ENCODE assay signal across 7 mouse cellular contexts in genomic region chr13:102693341-102693801, GRCm38 (mm10). TPM values are rescaled to one million over a fixed set of nuclear protein-coding genes. Genes with fewer than 3 reads are reported as not detected.
A peak's percentile ranks its signal among the peaks of the same experiment; 100 is the strongest.
DNase-seq lines count a peak whose midpoint lies in the region; TF ChIP-seq lines count a peak whose summit lies in the region.

Gene Cd180 (plus strand): TSS chr13:102693558.

- peak within 1 kb of the TSS; percentile 67 for H3K27ac ChIP-seq in liver, adult 2 months (replicated peaks; ENCODE audit: insufficient read depth, low read depth, low read length)
- peak within 1 kb of the TSS; percentile 31 for H3K27ac ChIP-seq in brown adipose tissue, adult 24 weeks (replicated peaks; ENCODE audit: low read depth, low read length)
- 0 out of 2 replicates have a peak within 1 kb of the TSS, but pooled peaks have one; percentile 1 for H3K27ac ChIP-seq in olfactory bulb, adult 2 months (ENCODE audit: insufficient read depth, low read depth, low read length)

- no peaks in the 10 kb centered on the region for H3K36me3 ChIP-seq in liver, adult 2 months (ENCODE audit: control insufficient read depth, insufficient read depth, low read length)

- WGBS in liver, adult 2 months = 66% methylated on average over 8 of the region's 8 CpGs
- WGBS in olfactory bulb, adult 2 months = 69% methylated on average over 8 of the region's 8 CpGs

- H3K4me3 ChIP-seq in liver, adult 2 months (ENCODE audit: insufficient read depth, low read depth, low read length) = peak within 1 kb of the TSS; percentile 35
- peak within 1 kb of the TSS; percentile 30 for H3K4me3 ChIP-seq in brown adipose tissue, adult 24 weeks (ENCODE audit: insufficient read depth, low read depth, low read length)
- no peak within 1 kb of the TSS for H3K4me3 ChIP-seq in olfactory bulb, adult 2 months (ENCODE audit: insufficient read depth, low read depth, low read length)

- peak; percentile 32 for DNase-seq in liver, adult 2 months (ENCODE audit: extremely low read depth, low read depth, low spot score)
- no peak for DNase-seq in liver
- peak; percentile 46 for DNase-seq in kidney, postnatal 14 days
- DNase-seq in frontal cortex, postnatal 10 days (ENCODE audit: low spot score in 2 of 2) = no peak
- DNase-seq in cerebellum, adult 8-10 months = no peak

- TF ChIP-seq POLR2A in liver, adult 2 months (IDR thresholded peaks at IDR 0.05; ENCODE audit: extremely low read depth, insufficient read depth, low read length) = no peak
- no peak for TF ChIP-seq POLR2A in olfactory bulb, adult 2 months (IDR thresholded peaks at IDR 0.05; ENCODE audit: insufficient read depth, low read depth, low read length)

- TF ChIP-seq CTCF in liver, adult 2 months (IDR thresholded peaks at IDR 0.05; ENCODE audit: low read depth, low read length) = no peak
- TF ChIP-seq CTCF in olfactory bulb, adult 2 months (IDR thresholded peaks at IDR 0.05; ENCODE audit: insufficient read depth, low read depth, low read length) = no peak

- H3K9ac ChIP-seq in liver, adult 2 months (ENCODE audit: low read depth, low read length) = peak within 1 kb of the TSS; percentile 38; the same call in 1 of the 2 replicates

- no peaks in the 10 kb centered on the region for H3K79me2 ChIP-seq in liver, adult 2 months (ENCODE audit: control insufficient read depth, insufficient read depth, low read length)

- H3K4me1 ChIP-seq in liver, adult 2 months (ENCODE audit: control insufficient read depth, insufficient read depth, low read length) = peaks cover 6% of the 10 kb centered on the region; the same call in 1 of the 2 replicates
- peaks cover 6% of the 10 kb centered on the region; the same call in 1 of the 2 replicates for H3K4me1 ChIP-seq in brown adipose tissue, adult 24 weeks (ENCODE audit: control insufficient read depth, insufficient read depth, insufficient read length, low read length)
- peaks cover under 1% of the 10 kb centered on the region; the same call in 1 of the 2 replicates for H3K4me1 ChIP-seq in olfactory bulb, adult 2 months (ENCODE audit: control insufficient read depth, insufficient read depth, low read length)

- H3K27me3 ChIP-seq in liver, adult 2 months (ENCODE audit: control insufficient read depth, insufficient read depth, low read length) = no peaks in the 10 kb centered on the region

RNA-seq across cellular contexts. Expression of gene Cd180, which starts in this region (rescaled TPM):
- total RNA-seq in liver, adult 2 months (2014; rRNA removed) = 1.6 and 2.6 TPM in 2 replicates
- polyA plus RNA-seq in liver, adult 2 months (2012; rRNA removed) = 1.1 and 2.1 TPM in 2 replicates
- polyA plus RNA-seq in brown adipose tissue, adult 24 weeks (2012; ENCODE audit: insufficient read depth, insufficient read length, missing spikeins) = 1.0 and 1.7 TPM in 2 replicates
- polyA plus RNA-seq in olfactory bulb, adult 2 months (2012; ENCODE audit: insufficient read depth, insufficient read length, low replicate concordance, missing spikeins) = not detected in 2 replicates

Comparison
In these comparisons a context has a peak if more than half of its experiments do, and no peak if none do; other contexts are left out.
1. DNase-seq: peak in liver, adult 2 months (single experiment) and kidney, postnatal 14 days (single experiment); none in liver (single experiment), frontal cortex, postnatal 10 days (0 of 2) and cerebellum, adult 8-10 months (single experiment).
2. H3K27ac ChIP-seq: peak in every context shown above with its lines; median percentile 67 in liver, adult 2 months; 31 in brown adipose tissue, adult 24 weeks; 1 in olfactory bulb, adult 2 months.